Mouse (Mus musculus): ENCODE data around the gene Gpam. TPM values are rescaled to one million over a fixed set of nuclear protein-coding genes. Genes with fewer than 3 reads are reported as not detected.

Gene Gpam
- polyA plus RNA-seq, 1 experiment: 0.60 TPM

DNA sequence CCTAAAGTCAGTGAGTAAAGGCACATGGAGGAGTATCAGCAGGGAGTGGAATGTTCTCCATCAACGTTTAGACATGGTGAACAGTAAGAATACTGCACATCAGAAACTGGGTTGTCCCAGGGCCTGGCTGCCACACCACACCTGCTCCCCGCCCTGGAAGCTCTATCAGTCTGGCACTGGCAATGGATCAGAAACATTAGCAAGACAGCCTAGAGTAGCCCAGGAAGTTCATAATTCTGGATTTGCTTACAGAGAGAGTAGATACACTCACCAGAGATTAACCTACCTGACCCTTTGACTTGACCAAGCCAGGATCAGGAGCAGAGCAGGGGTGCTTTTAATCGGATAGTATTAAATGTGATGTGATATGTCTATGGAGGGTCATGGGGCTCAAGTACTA is 1.6 kb downstream of the Gpam start:
- no peaks in the 10 kb centered on the region for H3K36me3 ChIP-seq (replicated peaks; ENCODE audit: low read length)
- H3K27me3 ChIP-seq (replicated peaks): peaks cover 12% of the 10 kb centered on the region
- H3K4me3 ChIP-seq (replicated peaks): no peak overlapping the region
- TF ChIP-seq FLI1 (IDR thresholded peaks at IDR 0.05; ENCODE audit: low read length) (no peak), GATA1 (IDR thresholded peaks at IDR 0.05; ENCODE audit: borderline replicate concordance, low read length) (no peak)
- H3K9me3 ChIP-seq: no peaks in the 10 kb centered on the region
- H3K4me1 ChIP-seq: peaks cover 24% of the 10 kb centered on the region

DNA sequence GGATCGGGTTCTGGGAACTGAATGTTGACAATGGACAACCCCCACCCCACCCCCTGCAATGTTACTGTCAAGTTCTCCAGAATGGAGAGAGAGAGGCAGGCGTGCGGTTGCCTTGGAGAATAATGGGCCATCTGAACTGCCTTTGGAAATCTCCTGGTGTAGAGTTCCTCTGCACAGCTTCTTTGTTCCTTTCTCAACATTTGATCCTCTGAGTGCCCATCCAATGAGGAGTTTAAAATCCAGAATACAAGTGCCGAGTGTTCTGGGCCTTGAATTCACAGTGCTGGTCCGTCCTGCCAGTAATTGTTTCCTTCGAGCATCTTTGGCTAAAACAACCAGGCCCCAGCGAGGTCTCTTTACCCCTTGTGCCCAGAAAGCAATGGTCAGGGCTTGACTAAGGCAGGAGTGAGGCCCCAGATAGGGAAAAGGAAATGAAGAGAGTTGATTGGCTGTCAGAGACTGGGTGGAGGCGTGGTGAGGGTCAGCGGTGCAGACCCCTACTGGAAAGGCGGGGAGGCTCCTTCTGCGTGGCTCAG is 4.0 kb downstream of the Gpam start:
- Histone ChIP-seq H3K36me3 (replicated peaks; ENCODE audit: low read length) (no peaks in the 10 kb centered on the region), H3K27me3 (replicated peaks) (peaks cover 17% of the 10 kb centered on the region), H3K9me3 (no peaks in the 10 kb centered on the region), H3K4me3 (replicated peaks) (no peak overlapping the region), H3K4me1 (peaks cover 29% of the 10 kb centered on the region)
- TF ChIP-seq FLI1 (IDR thresholded peaks at IDR 0.05; ENCODE audit: low read length) (no peak), GATA1 (IDR thresholded peaks at IDR 0.05; ENCODE audit: borderline replicate concordance, low read length) (no peak)

DNA sequence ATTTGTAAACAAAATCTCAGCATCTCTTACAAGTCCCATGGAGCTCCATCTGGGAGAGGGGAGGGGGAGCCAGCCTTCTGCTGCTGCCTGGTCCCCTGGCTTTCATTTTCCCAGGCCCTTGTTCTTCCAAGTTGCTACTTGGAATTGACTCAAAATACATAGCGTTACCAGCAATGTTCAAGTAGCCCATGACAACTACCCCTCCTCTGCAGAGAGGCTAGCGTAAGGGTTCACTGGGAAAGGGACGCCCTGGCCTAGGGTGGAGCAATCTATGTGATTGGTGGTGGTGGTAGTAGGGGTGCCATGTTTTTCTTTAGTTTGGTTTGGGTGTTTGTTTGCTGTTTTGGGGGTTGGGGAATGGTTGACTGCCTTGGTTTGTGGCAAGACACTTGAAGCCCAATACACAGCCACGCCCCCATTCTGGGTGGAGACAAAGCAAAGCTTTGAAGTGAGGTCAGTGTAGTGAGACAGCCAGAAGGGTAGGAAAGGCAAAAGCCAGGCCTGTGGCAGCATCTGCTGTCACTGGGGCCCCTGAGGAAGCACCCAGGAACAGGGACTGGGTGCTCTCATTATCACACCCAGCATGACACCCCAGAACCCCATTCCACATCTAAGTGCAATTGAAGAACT is 4.6 kb downstream of the Gpam start:
- no peaks in the 10 kb centered on the region for H3K9me3 ChIP-seq
- no peaks in the 10 kb centered on the region for H3K36me3 ChIP-seq (replicated peaks; ENCODE audit: low read length)
- H3K4me3 ChIP-seq (replicated peaks): no peak overlapping the region
- peaks cover 29% of the 10 kb centered on the region for H3K4me1 ChIP-seq
- TF ChIP-seq GATA1 (IDR thresholded peaks at IDR 0.05; ENCODE audit: borderline replicate concordance, low read length) (no peak), FLI1 (IDR thresholded peaks at IDR 0.05; ENCODE audit: low read length) (no peak)
- H3K27me3 ChIP-seq (replicated peaks): peaks cover 19% of the 10 kb centered on the region

DNA sequence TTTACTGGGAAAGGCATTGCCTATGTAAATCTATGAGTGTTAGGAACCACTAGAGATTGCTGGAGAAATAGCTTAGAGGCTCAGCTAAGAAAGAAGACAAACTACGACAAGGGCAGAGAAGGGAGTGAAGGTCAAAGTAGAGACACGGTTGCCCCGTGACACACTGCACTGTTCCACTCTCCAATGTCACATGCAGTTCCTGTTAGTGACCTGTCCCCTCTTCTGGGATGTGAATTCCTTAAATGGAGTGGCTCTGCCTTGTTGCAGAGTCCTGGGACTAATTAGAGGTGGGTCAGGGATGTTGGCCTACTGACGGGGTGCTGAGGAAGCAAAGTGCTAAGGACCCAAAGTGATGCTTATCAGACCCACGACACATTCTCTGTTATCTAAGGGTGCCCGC is 5.2 kb downstream of the Gpam start:
- Histone ChIP-seq H3K4me1 (peaks cover 29% of the 10 kb centered on the region), H3K36me3 (replicated peaks; ENCODE audit: low read length) (no peaks in the 10 kb centered on the region), H3K9me3 (no peaks in the 10 kb centered on the region), H3K27me3 (replicated peaks) (peaks cover 19% of the 10 kb centered on the region), H3K4me3 (replicated peaks) (no peak overlapping the region)
- TF ChIP-seq FLI1 (IDR thresholded peaks at IDR 0.05; ENCODE audit: low read length) (no peak), GATA1 (IDR thresholded peaks at IDR 0.05; ENCODE audit: borderline replicate concordance, low read length) (no peak)

DNA sequence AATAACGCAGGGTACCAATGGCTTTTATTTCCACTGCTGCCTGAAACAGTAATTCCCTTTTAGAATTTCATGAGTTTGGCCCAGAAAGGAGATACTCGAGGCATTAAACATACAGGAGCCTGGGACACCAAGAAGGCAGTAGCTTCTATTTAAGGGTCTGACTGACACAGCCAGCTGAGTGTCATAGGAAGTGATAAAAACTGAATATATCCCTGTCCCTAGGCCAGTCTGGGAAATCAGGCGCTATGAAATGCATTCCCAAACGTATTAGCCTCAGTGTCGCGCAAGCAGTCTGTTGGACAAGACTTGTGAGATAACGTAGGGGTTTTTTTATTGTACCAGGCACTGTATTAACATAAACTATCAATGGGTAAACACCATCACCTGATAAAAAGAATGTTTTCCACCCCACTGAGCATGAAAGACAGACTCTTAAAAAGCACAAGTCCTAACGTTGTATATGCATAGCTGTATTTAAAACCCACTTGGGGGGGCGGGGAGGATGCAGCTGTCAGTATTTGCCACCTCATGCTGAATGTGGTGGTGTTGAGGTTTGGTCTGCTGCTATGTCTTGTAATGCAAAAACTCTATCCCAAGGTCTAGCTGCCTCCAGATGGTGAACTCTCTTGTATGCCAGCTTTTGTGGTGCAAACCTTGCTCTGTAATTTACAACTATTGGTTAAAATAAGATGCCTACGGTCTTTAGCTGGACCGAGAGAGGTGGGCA is 6.4 kb downstream of the Gpam start:
- Histone ChIP-seq H3K9me3 (no peaks in the 10 kb centered on the region), H3K4me3 (replicated peaks) (no peak overlapping the region), H3K36me3 (replicated peaks; ENCODE audit: low read length) (no peaks in the 10 kb centered on the region), H3K4me1 (peaks cover 29% of the 10 kb centered on the region), H3K27me3 (replicated peaks) (peaks cover 25% of the 10 kb centered on the region)
- no peak for TF ChIP-seq FLI1 (IDR thresholded peaks at IDR 0.05; ENCODE audit: low read length)
- no peak for TF ChIP-seq GATA1 (IDR thresholded peaks at IDR 0.05; ENCODE audit: borderline replicate concordance, low read length)

- Histone ChIP-seq H3K36me3 (replicated peaks; ENCODE audit: low read length) (no peaks in the 10 kb centered on the region), H3K4me3 (replicated peaks) (no peak overlapping the region), H3K27me3 (replicated peaks) (peaks cover 25% of the 10 kb centered on the region), H3K4me1 (peaks cover 29% of the 10 kb centered on the region), H3K9me3 (no peaks in the 10 kb centered on the region)
- TF ChIP-seq FLI1 (IDR thresholded peaks at IDR 0.05; ENCODE audit: low read length): no peak
- no peak for TF ChIP-seq GATA1 (IDR thresholded peaks at IDR 0.05; ENCODE audit: borderline replicate concordance, low read length)
Measured at GRCm38 (mm10) chr19:55119541-55119940, 7.5 kb downstream of the Gpam start.

- H3K9me3 ChIP-seq: no peaks in the 10 kb centered on the region
- TF ChIP-seq GATA1 (IDR thresholded peaks at IDR 0.05; ENCODE audit: borderline replicate concordance, low read length): no peak
- TF ChIP-seq FLI1 (IDR thresholded peaks at IDR 0.05; ENCODE audit: low read length): no peak
- H3K4me1 ChIP-seq: peaks cover 33% of the 10 kb centered on the region
- no peaks in the 10 kb centered on the region for H3K36me3 ChIP-seq (replicated peaks; ENCODE audit: low read length)
- H3K27me3 ChIP-seq (replicated peaks): peaks cover 30% of the 10 kb centered on the region
- no peak overlapping the region for H3K4me3 ChIP-seq (replicated peaks)
Measured at GRCm38 (mm10) chr19:55117991-55118390, 9.0 kb downstream of the Gpam start.

DNA sequence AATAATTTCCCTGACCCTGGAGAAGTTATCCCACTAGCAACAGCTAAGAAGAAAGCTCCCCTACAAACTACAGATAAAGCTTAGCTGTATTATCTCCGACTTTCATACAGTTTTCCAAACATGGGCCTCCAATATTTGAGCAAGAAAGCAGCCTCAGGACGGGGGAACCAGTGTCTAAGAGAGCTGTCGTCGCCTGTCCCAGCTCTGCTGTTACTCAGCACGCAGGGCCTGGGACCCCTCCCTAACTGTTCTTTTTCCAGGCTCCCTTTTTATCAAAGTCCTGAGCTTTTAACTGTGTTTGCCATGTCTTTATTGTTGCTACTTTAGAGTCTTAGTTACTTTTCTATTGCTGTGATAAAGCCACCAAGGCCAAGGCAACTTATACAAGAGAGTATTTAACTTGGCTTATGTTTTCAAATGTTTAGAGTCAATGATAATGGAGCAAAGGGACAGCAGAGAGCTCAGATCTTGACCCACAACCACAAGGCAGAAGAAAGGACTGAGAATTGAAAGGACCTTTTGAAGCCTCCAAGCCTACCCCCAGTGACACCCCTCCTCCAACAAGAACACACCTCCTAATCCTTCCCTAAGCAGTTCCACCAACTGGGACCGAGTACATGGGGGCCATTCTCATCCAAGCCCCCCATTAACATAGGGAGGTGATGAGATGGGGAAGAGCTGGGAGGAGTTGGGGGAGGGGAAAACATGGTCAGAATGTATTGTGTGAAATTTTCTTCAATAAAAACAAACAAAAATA is 9.8 kb downstream of the Gpam start:
- peaks cover 34% of the 10 kb centered on the region for H3K27me3 ChIP-seq (replicated peaks)
- TF ChIP-seq FLI1 (IDR thresholded peaks at IDR 0.05; ENCODE audit: low read length) (no peak), GATA1 (IDR thresholded peaks at IDR 0.05; ENCODE audit: borderline replicate concordance, low read length) (no peak)

GRCm38 (mm10) chr19:55115532-55115931 is 11.5 kb downstream of the Gpam start:
- Histone ChIP-seq H3K4me3 (replicated peaks) (no peak overlapping the region), H3K9me3 (no peaks in the 10 kb centered on the region), H3K36me3 (replicated peaks; ENCODE audit: low read length) (no peaks in the 10 kb centered on the region), H3K27me3 (replicated peaks) (peaks cover 34% of the 10 kb centered on the region), H3K4me1 (peaks cover 9% of the 10 kb centered on the region)
- TF ChIP-seq FLI1 (IDR thresholded peaks at IDR 0.05; ENCODE audit: low read length): no peak
- TF ChIP-seq GATA1 (IDR thresholded peaks at IDR 0.05; ENCODE audit: borderline replicate concordance, low read length): no peak

More for the DNA sequence above, 9.8 kb downstream of the Gpam start:
- H3K36me3 ChIP-seq (replicated peaks; ENCODE audit: low read length): no peaks in the 10 kb centered on the region
- H3K4me3 ChIP-seq (replicated peaks): no peak overlapping the region
- H3K9me3 ChIP-seq: no peaks in the 10 kb centered on the region
- H3K4me1 ChIP-seq: peaks cover 26% of the 10 kb centered on the region

All from megakaryocyte, embryonic 14.5 days (primary cell).